Mouse (Mus musculus) gonadal fat pad, adult 2 months (tissue): ENCODE measurements around the gene Bend4. TPM values are rescaled to one million over a fixed set of nuclear protein-coding genes. Genes with fewer than 3 reads are reported as not detected.

Experiments used
- polyA plus RNA-seq: library from polyadenylated mRNA; depleted of rRNA; stranded (reverse); fragments of >200 nt; gene quantifications from 2 replicates; pipeline ENCODE4 v1.2.3, GENCODE M21; 2012; rRNA removed

Gene Bend4
- polyA plus RNA-seq, 1 experiment, result 2.6 TPM

Other genes starting within 250 kb of the Bend4 start
- 94.2 and 133 TPM in 2 replicates for gene Tmem33, start 167.7 kb downstream of the Bend4 start, polyA plus RNA-seq
- gene Slc30a9, start 121.4 kb downstream of the Bend4 start, polyA plus RNA-seq, result 33.6 and 34.0 TPM in 2 replicates
- gene Shisa3, start 179.6 kb upstream of the Bend4 start, polyA plus RNA-seq, result 0.71 and 0.84 TPM in 2 replicates